Comparison of ENCODE assay signal across 13 mouse cellular contexts in the genomic region with DNA sequence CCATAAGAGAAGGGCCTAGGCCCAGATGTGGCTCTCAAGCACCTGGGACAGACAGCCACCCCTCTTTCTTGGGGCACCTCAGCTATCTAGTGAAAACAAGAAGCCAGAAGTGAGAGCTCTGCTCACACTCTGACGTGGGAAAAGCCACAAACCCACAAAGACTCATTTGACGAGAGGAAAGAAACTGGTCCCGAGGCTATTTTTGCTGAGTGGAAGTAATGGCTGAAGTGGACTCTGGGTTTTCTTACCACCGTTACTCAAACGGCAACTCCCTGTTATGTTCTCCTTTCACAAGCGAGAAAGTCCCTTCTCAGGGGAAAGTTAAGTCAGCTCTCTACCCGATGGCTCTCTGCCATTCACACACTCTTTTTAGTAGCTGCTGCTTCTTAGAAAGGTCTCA. TPM values are rescaled to one million over a fixed set of nuclear protein-coding genes. Genes with fewer than 3 reads are reported as not detected.
DNase-seq lines count a peak whose midpoint lies in the region; ATAC-seq and TF ChIP-seq lines count a peak whose summit lies in the region.
"Had no signal": no experiment of that assay in that cellular context is flagged by ENCODE, and none has a peak within 500 bp of the region (broad histone marks: within the 10 kb centered on the region; RNA-seq: fewer than 3 reads in every experiment).

No protein-coding gene starts in this region.

- no peaks in the 10 kb centered on the region for H3K9me3 ChIP-seq in forebrain, postnatal 0 days (ENCODE audit: low read length)
- H3K9me3 ChIP-seq: heart, embryonic 10.5 days; hindbrain, embryonic 12.5 days had no signal

- DNase-seq in 416B (ENCODE audit: low read depth), result peak; percentile 80
- DNase-seq in CD4-positive, CD25-positive, alpha-beta regulatory T cell, adult 2 months (ENCODE audit: low read depth, low spot score), result peak; percentile 75
- DNase-seq in naive thymus-derived CD4-positive, alpha-beta T cell, adult 2 months (ENCODE audit: low read depth), result peak; percentile 57
- no peak for DNase-seq in ovary, postnatal 36 days (ENCODE audit: low spot score)
- no peak for DNase-seq in forebrain, postnatal 0 days
- no peak for DNase-seq in embryo, embryonic 9.5 days (ENCODE audit: extremely low spot score)
- DNase-seq in kidney, postnatal 36 days, result no peak
- DNase-seq: cerebellum, adult 18-20 months; kidney, adult 2 months; right cerebral cortex, postnatal 4 days had no signal

- H3K4me2 ChIP-seq in forebrain, postnatal 0 days (ENCODE audit: low read depth), result no peak overlapping the region
- H3K4me2 ChIP-seq: hindbrain, embryonic 12.5 days had no signal

- H3K27ac ChIP-seq in forebrain, postnatal 0 days (ENCODE audit: low read depth, low read length), result no peak overlapping the region
- H3K27ac ChIP-seq: heart, embryonic 10.5 days; hindbrain, embryonic 12.5 days had no signal

- WGBS in forebrain, postnatal 0 days, result 81% methylated on average over 7 of the region's 7 CpGs

- no peak overlapping the region for H3K4me3 ChIP-seq in forebrain, postnatal 0 days (ENCODE audit: low read depth, low read length)
- H3K4me3 ChIP-seq: heart, embryonic 10.5 days; hindbrain, embryonic 12.5 days had no signal

- H3K36me3 ChIP-seq in forebrain, postnatal 0 days (ENCODE audit: insufficient read depth), result no peaks in the 10 kb centered on the region
- H3K36me3 ChIP-seq: heart, embryonic 10.5 days; hindbrain, embryonic 12.5 days had no signal

- H3K9ac ChIP-seq in forebrain, postnatal 0 days, result no peak overlapping the region
- H3K9ac ChIP-seq: hindbrain, embryonic 12.5 days had no signal

- no peaks in the 10 kb centered on the region for H3K4me1 ChIP-seq in forebrain, postnatal 0 days (ENCODE audit: insufficient read depth)
- H3K4me1 ChIP-seq: hindbrain, embryonic 12.5 days had no signal

- no peaks in the 10 kb centered on the region for H3K27me3 ChIP-seq in forebrain, postnatal 0 days (ENCODE audit: insufficient read depth, low read length)
- H3K27me3 ChIP-seq: hindbrain, embryonic 12.5 days had no signal

- no peak for TF ChIP-seq CTCF in forebrain, postnatal 0 days (IDR thresholded peaks at IDR 0.05; ENCODE audit: low read depth)

- ATAC-seq in hematopoietic stem cell, adult 5-6 weeks (replicated peaks in 1 of 2; ENCODE audit: insufficient read depth in 1 of 2, low FRiP score in 2 of 2, low TSS enrichment in 1 of 2, low read depth in 1 of 2, poor library complexity in 2 of 2, severe bottlenecking in 2 of 2), result peak; percentile 72 to 81
- ATAC-seq in forebrain, postnatal 0 days, result no peak

RNA-seq across cellular contexts. Expression of a gene that starts 59.0 kb away (rescaled TPM):
- total RNA-seq in hematopoietic stem cell, adult 5-6 weeks (2017), result 0.19 and 1.0 TPM in 2 replicates
- total RNA-seq in forebrain, postnatal 0 days (2014; rRNA removed), result 103 and 143 TPM in 2 replicates
- 13.8 and 21.9 TPM in 2 replicates for polyA plus RNA-seq in forebrain, postnatal 0 days (2015; fragmentation: Nextera tagmentation; extraction: Ambion mirVana)

Comparison
In these comparisons a context has a peak if more than half of its experiments do, and no peak if none do; other contexts are left out.
1. DNase-seq: peak in 416B (single experiment), CD4-positive, CD25-positive, alpha-beta regulatory T cell, adult 2 months (single experiment) and naive thymus-derived CD4-positive, alpha-beta T cell, adult 2 months (single experiment); none in ovary, postnatal 36 days (single experiment), forebrain, postnatal 0 days (single experiment), embryo, embryonic 9.5 days (single experiment) and kidney, postnatal 36 days (0 of 2).
2. RNA of a gene that starts 59.0 kb away (total RNA-seq): 103 to 143 TPM in forebrain, postnatal 0 days; 0.19 to 1.0 TPM in hematopoietic stem cell, adult 5-6 weeks; every median in the first group is over 10 times any median in the second.